Mouse (Mus musculus) adrenal gland, postnatal 0 days (tissue): ENCODE measurements around the gene Gm13078. TPM values are rescaled to one million over a fixed set of nuclear protein-coding genes. Genes with fewer than 3 reads are reported as not detected.

Experiments used
- polyA plus RNA-seq: library from polyadenylated mRNA; unstranded; fragments of >200 nt; fragmentation: Nextera tagmentation; extraction: Ambion mirVana; gene quantifications from 2 replicates; pipeline ENCODE4 v1.2.1, GENCODE M21; 2015

The Gm13078 gene
- polyA plus RNA-seq: not detected in 2 replicates

DNA sequence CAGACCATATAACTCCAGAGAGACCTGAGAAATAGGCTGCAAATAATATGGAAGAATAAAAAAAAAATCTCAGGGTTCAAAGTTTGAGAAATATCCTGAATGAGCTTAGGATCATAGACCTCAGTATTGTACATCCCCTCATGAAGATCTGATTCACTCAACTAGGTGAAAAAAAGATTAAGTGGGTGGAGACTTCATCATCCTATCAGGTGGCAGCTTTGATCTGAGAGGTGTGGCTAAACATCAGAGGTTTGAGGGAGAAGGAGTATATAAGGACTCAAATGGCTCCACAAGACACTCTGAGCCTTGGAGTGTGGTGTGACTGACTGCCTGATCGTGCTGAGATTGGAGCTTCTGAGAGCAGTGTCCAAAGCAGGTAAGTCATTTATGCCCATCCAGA, at the start of gene Gm13078:
Gene Gm13078 (plus strand): TSS at position 301 of the 400 bp plus-strand sequence.

DNA sequence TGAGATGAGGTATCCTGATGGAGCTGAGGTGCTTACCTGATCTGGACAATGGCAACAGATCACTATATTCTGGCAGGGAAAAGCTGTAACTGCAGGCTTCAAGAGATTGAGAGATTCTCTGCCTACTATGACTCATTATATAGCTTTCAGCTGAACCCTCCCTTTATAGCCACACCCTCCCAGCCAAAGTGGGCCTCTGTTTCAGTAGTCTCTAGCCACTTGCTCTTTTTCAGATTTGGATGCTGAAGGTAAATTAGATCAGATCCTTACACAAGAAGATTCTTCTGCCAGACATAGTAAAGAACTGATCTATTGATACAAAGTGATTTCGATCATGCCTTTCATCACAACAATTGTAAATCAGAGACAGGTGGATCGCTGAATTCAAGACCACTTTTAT, 16.6 kb upstream of the Gm13078 start, which contains the start of gene Gm13089:
Gene Gm13089 (minus strand): TSS at position 101 of the 400 bp plus-strand sequence.

Other genes starting within 250 kb of the Gm13078 start
- gene Gm13043, start 208.1 kb upstream of the Gm13078 start, polyA plus RNA-seq: not detected in 2 replicates
- gene Gm13040, start 183.5 kb upstream of the Gm13078 start, polyA plus RNA-seq: not detected in 2 replicates
- gene BC080695, start 167.8 kb upstream of the Gm13078 start, polyA plus RNA-seq: not detected in 2 replicates
- not detected in 2 replicates for gene Gm13057, start 167.7 kb upstream of the Gm13078 start, polyA plus RNA-seq
- not detected in 2 replicates for gene Gm13083, start 104.5 kb upstream of the Gm13078 start, polyA plus RNA-seq
- gene Gm13088, start 62.2 kb upstream of the Gm13078 start, polyA plus RNA-seq: not detected in 2 replicates
- not detected in 2 replicates for gene Gm13089, start 16.7 kb upstream of the Gm13078 start, polyA plus RNA-seq
- not detected in 2 replicates for gene Gm13023, start 69.9 kb downstream of the Gm13078 start, polyA plus RNA-seq
- gene Gm13084, start 96.6 kb downstream of the Gm13078 start, polyA plus RNA-seq: not detected in 2 replicates
- gene Gm13103, start 127.0 kb downstream of the Gm13078 start, polyA plus RNA-seq: not detected in 2 replicates
- gene Pramef6, start 180.9 kb downstream of the Gm13078 start, polyA plus RNA-seq: not detected in 2 replicates
- gene Pramef25, start 231.6 kb downstream of the Gm13078 start, polyA plus RNA-seq: not detected in 2 replicates
- gene Gm13101, start 247.5 kb downstream of the Gm13078 start, polyA plus RNA-seq: not detected in 2 replicates